Mouse (Mus musculus) left cerebral cortex, postnatal 10 days (tissue): Measurements from ENCODE around the gene Syne4. TPM values are rescaled to one million over a fixed set of nuclear protein-coding genes. Genes with fewer than 3 reads are reported as not detected.
A peak's percentile ranks its signal among the peaks of the same experiment; 100 is the strongest.

Experiments
- DNase-seq, 2 experiments: peaks; one replicate each; pipeline ENCODE4 v3.0.0; 2021 to 2022; ENCODE audit warnings: low spot score in 2 of 2, mixed read lengths in 1 of 2; ENCODE audit errors: extremely low spot score in 1 of 2
- intact Hi-C: fragments of 180-260 bp; cut with DNase I; formaldehyde crosslinking; loops from one replicate; pipeline ENCODE4 v1.15.1; 2025
- total RNA-seq, 2 experiments: library from RNA; stranded (reverse); gene quantifications; 2 replicates each; pipeline ENCODE4 v1.2.3; 2021

Syne4 gene
- total RNA-seq, 2 experiments from 2014 or later = 5.4 to 7.5 TPM

- intact Hi-C loops = no loop called here
- DNase-seq = no peak
Observed at GRCm38 (mm10) chr7:30359276-30359865, 44.8 kb downstream of the Syne4 start.

- no peak for DNase-seq
- intact Hi-C loops = no loop called here
Observed at GRCm38 (mm10) chr7:30360028-30360427, 45.4 kb downstream of the Syne4 start.

- peak; percentile 69 to 82 for DNase-seq
- intact Hi-C loops = no loop called here
Observed at GRCm38 (mm10) chr7:30362652-30363343, 48.2 kb downstream of the Syne4 start, which contains the start of gene Lrfn3. Gene Lrfn3, minus strand, starts transcription at chr7:30362772.

- no peak for DNase-seq
- intact Hi-C loops = no loop called here
Observed at GRCm38 (mm10) chr7:30363344-30363738, 48.7 kb downstream of the Syne4 start.

DNA sequence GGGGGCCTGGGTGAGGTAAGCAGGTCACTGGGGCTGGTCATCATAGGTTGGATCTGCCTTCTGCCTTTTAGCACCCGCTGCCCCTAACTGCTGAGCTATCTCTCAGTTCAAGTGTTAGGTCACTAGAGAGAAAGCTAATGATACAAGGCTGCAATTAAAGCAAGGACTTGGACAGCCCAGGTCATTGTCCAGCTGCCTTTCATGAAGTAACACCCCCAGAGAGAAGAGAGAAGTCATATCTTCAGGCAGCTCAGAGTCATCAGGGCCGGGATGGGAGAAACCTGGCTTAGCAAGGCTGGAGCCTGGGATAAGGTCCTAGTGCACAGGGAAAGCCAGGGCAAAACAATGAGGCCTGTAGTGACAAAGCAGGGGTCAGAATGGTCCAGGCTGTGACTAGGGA lies 52.9 kb downstream of the Syne4 start:
- intact Hi-C loops = no loop called here

More for the DNA sequence above, 52.9 kb downstream of the Syne4 start:
- no peak for DNase-seq

Other genes with a start within 250 kb of the Syne4 start
- 1 to 10 TPM; 4.6 to 4.7 TPM for gene Zfp82, start 241.9 kb upstream of the Syne4 start, total RNA-seq
- gene Gm26920, start 224.4 kb upstream of the Syne4 start, total RNA-seq = under 1 TPM in 1 of 2 experiments, not detected in 1; 0.73 TPM
- 1 to 10 TPM; 5.5 to 8.3 TPM for gene Zfp566, start 224.3 kb upstream of the Syne4 start, total RNA-seq
- gene Zfp260, start 220.0 kb upstream of the Syne4 start, total RNA-seq = 10 to 100 TPM; 53.8 to 57.4 TPM
- gene Zfp382, start 192.9 kb upstream of the Syne4 start, total RNA-seq = 10 to 100 TPM; 30.6 to 34.5 TPM
- gene Zfp146, start 145.1 kb upstream of the Syne4 start, total RNA-seq = 10 to 100 TPM; 43.5 to 50.7 TPM
- gene Cox7a1, start 130.7 kb upstream of the Syne4 start, total RNA-seq = 1 to 10 TPM; 3.6 to 4.1 TPM
- 100 to 1,000 TPM; 204 TPM for gene Capns1, start 116.0 kb upstream of the Syne4 start, total RNA-seq
- gene Polr2i, start 82.9 kb upstream of the Syne4 start, total RNA-seq = 10 to 100 TPM; 72.1 to 73.3 TPM
- gene Tbcb, start 82.5 kb upstream of the Syne4 start, total RNA-seq = 100 to 1,000 TPM; 176 to 206 TPM
- not detected for gene Ovol3, start 79.1 kb upstream of the Syne4 start, total RNA-seq
- gene Thap8, start 34.7 kb upstream of the Syne4 start, total RNA-seq = under 1 TPM in 1 of 2 experiments, not detected in 1; 0.51 TPM
- gene Wdr62, start 34.4 kb upstream of the Syne4 start, total RNA-seq = 1 to 10 TPM; 2.5 to 3.5 TPM
- 100 to 1,000 TPM; 495 to 497 TPM for gene Clip3, start 23.1 kb upstream of the Syne4 start, total RNA-seq
- 10 to 100 TPM; 45.9 to 47.5 TPM for gene Alkbh6, start 6.1 kb upstream of the Syne4 start, total RNA-seq
- gene E130208F15Rik, start 6.9 kb downstream of the Syne4 start, total RNA-seq = under 1 TPM; 0.45 to 0.67 TPM
- gene Sdhaf1, start 9.1 kb downstream of the Syne4 start, total RNA-seq = 1 to 10 TPM; 7.8 to 8.2 TPM
- gene Lrfn3, start 48.0 kb downstream of the Syne4 start, total RNA-seq = 10 to 100 TPM; 48.1 to 48.2 TPM
- 10 to 100 TPM; 20.8 to 20.9 TPM for gene Tyrobp, start 99.0 kb downstream of the Syne4 start, total RNA-seq
- 1 to 10 TPM in 1 of 2 experiments, not detected in 1; 1.1 TPM for gene Hcst, start 105.0 kb downstream of the Syne4 start, total RNA-seq
- 1 to 10 TPM; 2.7 to 3.6 TPM for gene Nfkbid, start 106.9 kb downstream of the Syne4 start, total RNA-seq
- 100 to 1,000 TPM; 937 to 959 TPM for gene Aplp1, start 130.7 kb downstream of the Syne4 start, total RNA-seq
- gene Kirrel2, start 142.9 kb downstream of the Syne4 start, total RNA-seq = 1 to 10 TPM; 1.2 to 4.9 TPM
- under 1 TPM; 0.26 to 0.32 TPM for gene Nphs1, start 143.5 kb downstream of the Syne4 start, total RNA-seq
- under 1 TPM in 1 of 2 experiments, not detected in 1; 0.67 TPM for gene Prodh2, start 178.8 kb downstream of the Syne4 start, total RNA-seq
- gene Arhgap33, start 220.3 kb downstream of the Syne4 start, total RNA-seq = 100 to 1,000 TPM; 259 to 264 TPM
- 1 to 10 TPM; 6.4 to 7.3 TPM for gene Hspb6, start 237.4 kb downstream of the Syne4 start, total RNA-seq
- gene Proser3, start 237.5 kb downstream of the Syne4 start, total RNA-seq = 1 to 10 TPM; 2.9 to 3.4 TPM
- gene Lin37, start 245.0 kb downstream of the Syne4 start, total RNA-seq = 10 to 100 TPM; 24.3 to 26.4 TPM
- 10 to 100 TPM; 50.1 to 56.1 TPM for gene U2af1l4, start 248.5 kb downstream of the Syne4 start, total RNA-seq
- 1 to 10 TPM; 4.2 TPM for gene Gm49396, start 248.5 kb downstream of the Syne4 start, total RNA-seq
- gene Psenen, start 248.8 kb downstream of the Syne4 start, total RNA-seq = 10 to 100 TPM; 79.1 to 82.8 TPM